Mouse (Mus musculus): ENCODE results near the gene Krt12. TPM values are rescaled to one million over a fixed set of nuclear protein-coding genes. Genes with fewer than 3 reads are reported as not detected.

Gene Krt12
- 2.1 TPM in 1 of 2 replicates, not detected in the other for polyA plus RNA-seq (2015; fragmentation: Nextera tagmentation; extraction: Ambion mirVana)

DNA sequence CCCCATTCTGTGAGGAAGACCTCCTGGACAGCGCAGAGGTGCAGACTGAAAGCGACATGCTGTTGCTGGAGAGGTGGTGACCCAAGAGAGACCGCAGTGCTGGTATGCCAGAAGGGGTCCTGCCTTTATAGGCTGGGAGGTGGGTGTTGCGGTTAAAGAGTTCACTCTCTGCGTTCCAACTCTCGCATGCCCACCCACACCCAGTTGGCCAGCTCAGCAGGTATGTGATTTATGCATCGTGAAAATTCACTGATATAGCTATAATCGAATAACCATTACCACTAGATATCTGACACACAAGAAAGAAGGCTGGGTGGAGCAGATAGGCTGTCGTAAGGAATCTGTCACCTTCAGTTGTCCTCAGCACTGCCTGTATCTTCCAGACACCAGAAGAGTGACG, at the start of gene Krt12:
Gene Krt12 (minus strand): TSS at position 101 of the 400 bp plus-strand sequence.

DNA sequence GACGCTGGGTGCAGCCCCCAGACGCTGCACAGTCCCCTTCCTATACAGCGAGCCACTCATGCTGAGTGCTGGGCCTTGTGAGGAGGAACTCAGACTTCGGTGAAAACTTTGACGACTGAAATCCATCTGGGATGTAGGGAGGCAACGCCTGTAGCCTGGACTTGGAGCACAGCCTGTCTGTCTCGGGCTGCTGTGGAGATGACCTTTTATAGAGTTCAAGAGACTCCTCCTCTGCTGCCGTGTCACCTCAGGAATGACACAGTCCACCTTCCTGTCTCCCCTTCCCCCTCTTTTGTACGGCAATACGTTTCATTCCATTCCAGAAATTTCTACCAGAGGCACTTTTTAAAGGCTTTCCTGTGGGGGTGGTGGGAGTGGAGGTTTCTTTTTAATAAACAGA, 15.9 kb upstream of the Krt12 start, which contains the start of gene Krt20:
Gene Krt20 (minus strand): TSS at position 179 of the 400 bp plus-strand sequence.

DNA sequence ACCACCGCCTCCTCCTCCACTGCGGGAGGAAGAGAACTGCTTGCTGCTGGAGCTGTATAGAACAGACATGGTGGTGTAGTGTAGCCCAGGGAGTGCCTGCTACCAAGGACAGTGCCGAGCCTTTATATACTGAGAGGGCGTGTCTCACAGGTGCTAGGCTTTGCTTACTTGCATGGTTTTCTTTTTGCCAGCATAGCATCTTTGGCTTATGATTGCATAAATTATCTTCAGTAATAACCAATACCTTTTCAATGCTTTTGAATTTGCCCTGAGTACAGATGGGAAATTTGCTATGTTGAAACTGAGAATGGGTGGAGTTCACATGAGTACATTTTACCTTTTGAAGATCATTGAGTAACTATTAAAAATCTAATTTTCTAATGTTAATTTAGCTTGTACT, 32.8 kb downstream of the Krt12 start, which contains the start of gene Krt10:
Gene Krt10 (minus strand): TSS at position 101 of the 400 bp plus-strand sequence.

DNA sequence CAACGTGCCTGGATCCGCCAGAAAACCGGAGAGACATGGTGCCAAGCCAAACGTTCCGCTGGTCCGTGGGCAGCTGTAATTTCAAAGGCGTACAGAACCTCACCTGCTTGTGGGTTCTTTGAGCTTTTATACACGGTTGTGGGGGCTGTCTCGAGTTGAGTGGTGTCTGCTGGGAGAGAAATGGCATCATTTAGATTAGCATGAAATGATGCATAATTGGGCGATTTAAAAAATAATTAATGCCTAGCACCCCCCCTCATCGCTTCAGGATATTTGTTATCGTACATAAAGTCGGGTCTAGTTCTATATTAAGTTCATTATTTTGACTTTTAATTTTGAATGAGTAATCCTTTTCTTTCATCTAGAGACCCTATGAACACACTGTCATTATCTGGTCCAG, 47.3 kb downstream of the Krt12 start, which contains the start of gene Krt28:
Gene Krt28 (minus strand): TSS at position 101 of the 400 bp plus-strand sequence.

Other genes with a start within 250 kb of the Krt12 start
- 107 and 113 TPM in 2 replicates for gene Smarce1, start 191.2 kb downstream of the Krt12 start, polyA plus RNA-seq (2015; fragmentation: Nextera tagmentation; extraction: Ambion mirVana)
- gene Krt222, start 178.2 kb downstream of the Krt12 start, polyA plus RNA-seq (2015; fragmentation: Nextera tagmentation; extraction: Ambion mirVana): 0.81 and 1.5 TPM in 2 replicates
- not detected in 2 replicates for gene Krt24, start 137.0 kb downstream of the Krt12 start, polyA plus RNA-seq (2015; fragmentation: Nextera tagmentation; extraction: Ambion mirVana)
- not detected in 2 replicates for gene Krt25, start 99.3 kb downstream of the Krt12 start, polyA plus RNA-seq (2015; fragmentation: Nextera tagmentation; extraction: Ambion mirVana)
- not detected in 2 replicates for gene Krt26, start 84.3 kb downstream of the Krt12 start, polyA plus RNA-seq (2015; fragmentation: Nextera tagmentation; extraction: Ambion mirVana)
- gene Krt27, start 71.2 kb downstream of the Krt12 start, polyA plus RNA-seq (2015; fragmentation: Nextera tagmentation; extraction: Ambion mirVana): not detected in 2 replicates
- not detected in 2 replicates for gene Krt28, start 47.4 kb downstream of the Krt12 start, polyA plus RNA-seq (2015; fragmentation: Nextera tagmentation; extraction: Ambion mirVana)
- 12.9 and 155 TPM in 2 replicates for gene Krt10, start 32.9 kb downstream of the Krt12 start, polyA plus RNA-seq (2015; fragmentation: Nextera tagmentation; extraction: Ambion mirVana)
- gene Krt20, start 15.9 kb upstream of the Krt12 start, polyA plus RNA-seq (2015; fragmentation: Nextera tagmentation; extraction: Ambion mirVana): 0.13 TPM in 1 of 2 replicates, not detected in the other
- 3.5 TPM in 1 of 2 replicates, not detected in the other for gene Krt23, start 70.9 kb upstream of the Krt12 start, polyA plus RNA-seq (2015; fragmentation: Nextera tagmentation; extraction: Ambion mirVana)
- gene Krt39, start 99.1 kb upstream of the Krt12 start, polyA plus RNA-seq (2015; fragmentation: Nextera tagmentation; extraction: Ambion mirVana): not detected in 2 replicates
- gene Krt40, start 120.9 kb upstream of the Krt12 start, polyA plus RNA-seq (2015; fragmentation: Nextera tagmentation; extraction: Ambion mirVana): not detected in 2 replicates
- not detected in 2 replicates for gene Krtap3-3, start 128.6 kb upstream of the Krt12 start, polyA plus RNA-seq (2015; fragmentation: Nextera tagmentation; extraction: Ambion mirVana)
- gene Krtap3-2, start 134.6 kb upstream of the Krt12 start, polyA plus RNA-seq (2015; fragmentation: Nextera tagmentation; extraction: Ambion mirVana): not detected in 2 replicates
- gene Gm11939, start 137.2 kb upstream of the Krt12 start, polyA plus RNA-seq (2015; fragmentation: Nextera tagmentation; extraction: Ambion mirVana): not detected in 2 replicates
- not detected in 2 replicates for gene Krtap3-1, start 144.4 kb upstream of the Krt12 start, polyA plus RNA-seq (2015; fragmentation: Nextera tagmentation; extraction: Ambion mirVana)
- gene Krtap1-5, start 158.8 kb upstream of the Krt12 start, polyA plus RNA-seq (2015; fragmentation: Nextera tagmentation; extraction: Ambion mirVana): not detected in 2 replicates
- not detected in 2 replicates for gene Krtap1-4, start 161.4 kb upstream of the Krt12 start, polyA plus RNA-seq (2015; fragmentation: Nextera tagmentation; extraction: Ambion mirVana)
- gene Krtap1-3, start 169.1 kb upstream of the Krt12 start, polyA plus RNA-seq (2015; fragmentation: Nextera tagmentation; extraction: Ambion mirVana): not detected in 2 replicates
- not detected in 2 replicates for gene Krtap9-3, start 175.8 kb upstream of the Krt12 start, polyA plus RNA-seq (2015; fragmentation: Nextera tagmentation; extraction: Ambion mirVana)
- not detected in 2 replicates for gene Gm11938, start 181.0 kb upstream of the Krt12 start, polyA plus RNA-seq (2015; fragmentation: Nextera tagmentation; extraction: Ambion mirVana)
- not detected in 2 replicates for gene Gm11937, start 187.9 kb upstream of the Krt12 start, polyA plus RNA-seq (2015; fragmentation: Nextera tagmentation; extraction: Ambion mirVana)
- gene Krtap2-4, start 192.6 kb upstream of the Krt12 start, polyA plus RNA-seq (2015; fragmentation: Nextera tagmentation; extraction: Ambion mirVana): not detected in 2 replicates
- gene Gm11562, start 198.2 kb upstream of the Krt12 start, polyA plus RNA-seq (2015; fragmentation: Nextera tagmentation; extraction: Ambion mirVana): not detected in 2 replicates
- not detected in 2 replicates for gene Krtap4-1, start 206.0 kb upstream of the Krt12 start, polyA plus RNA-seq (2015; fragmentation: Nextera tagmentation; extraction: Ambion mirVana)
- gene Krtap4-2, start 212.8 kb upstream of the Krt12 start, polyA plus RNA-seq (2015; fragmentation: Nextera tagmentation; extraction: Ambion mirVana): not detected in 2 replicates
- not detected in 2 replicates for gene Krtap4-7, start 221.8 kb upstream of the Krt12 start, polyA plus RNA-seq (2015; fragmentation: Nextera tagmentation; extraction: Ambion mirVana)
- not detected in 2 replicates for gene Gm11555, start 228.0 kb upstream of the Krt12 start, polyA plus RNA-seq (2015; fragmentation: Nextera tagmentation; extraction: Ambion mirVana)
- not detected in 2 replicates for gene Gm11563, start 236.7 kb upstream of the Krt12 start, polyA plus RNA-seq (2015; fragmentation: Nextera tagmentation; extraction: Ambion mirVana)
- gene Krtap4-6, start 243.7 kb upstream of the Krt12 start, polyA plus RNA-seq (2015; fragmentation: Nextera tagmentation; extraction: Ambion mirVana): not detected in 2 replicates

Data from skeletal muscle tissue, postnatal 0 days (tissue).